Mouse (Mus musculus) skeletal muscle tissue, postnatal 0 days (tissue): ENCODE data around the gene Gm5741. TPM values are rescaled to one million over a fixed set of nuclear protein-coding genes. Genes with fewer than 3 reads are reported as not detected.

ENCODE experiments used
- microRNA-seq, 2 experiments: library from miRNA; unstranded; fragments of <30 nt; microRNA quantifications; one replicate each; pipeline ENCODE4; 2016
- polyA plus RNA-seq: library from polyadenylated mRNA; unstranded; fragments of >200 nt; fragmentation: Nextera tagmentation; extraction: Ambion mirVana; gene quantifications from 2 replicates; pipeline ENCODE4 v1.2.1, GENCODE M21; 2015

Gene Gm5741
- not detected in 2 replicates for polyA plus RNA-seq

DNA sequence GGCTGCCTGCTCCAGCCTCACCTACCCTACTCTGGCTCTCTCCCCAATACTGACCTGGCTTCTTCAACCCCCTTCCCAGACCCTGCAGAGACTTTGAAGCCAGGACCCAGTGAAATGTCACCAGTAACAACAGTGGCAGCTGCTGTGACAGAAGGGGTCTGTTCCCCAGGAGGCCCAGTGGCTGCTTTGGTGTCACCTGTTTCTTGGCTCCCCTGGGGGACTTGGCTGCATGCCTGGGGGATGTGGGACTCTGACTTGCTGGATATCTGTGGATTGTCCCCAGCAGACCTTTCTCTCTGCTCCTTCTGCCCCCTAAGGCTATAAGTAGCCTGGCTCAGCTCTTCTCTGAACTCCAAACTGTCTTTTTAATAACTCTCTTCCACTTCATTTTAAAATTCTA lies at the start of gene Gm5741:
Gm5741 (minus strand) TSS at position 1 of the 400 bp plus-strand sequence.

GRCm38 (mm10) chr8:85083108-85083813 lies 15.5 kb upstream of the Gm5741 start, which contains the start of gene Man2b1:
Gene Man2b1 (plus strand): TSS chr8:85083270.

DNA sequence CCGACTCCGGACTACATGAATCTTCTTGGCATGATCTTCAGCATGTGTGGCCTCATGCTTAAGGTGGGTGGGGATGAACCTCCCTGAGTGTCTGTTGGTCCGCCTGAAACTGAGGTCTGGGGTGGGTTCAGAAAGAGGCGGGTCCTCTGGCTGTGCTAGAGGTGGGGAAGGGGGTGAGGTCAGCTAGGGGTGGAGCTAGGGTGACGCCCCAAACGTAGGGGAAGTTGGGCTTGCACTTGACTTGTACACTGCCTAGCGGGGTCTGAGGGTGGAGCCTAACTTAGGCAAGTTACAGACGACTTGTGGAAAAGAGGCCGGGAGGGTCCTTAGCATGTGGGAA lies 13.4 kb upstream of the Gm5741 start, which contains the start of gene Wdr83:
Wdr83 (minus strand) TSS at position 91 of the 340 bp plus-strand sequence.

GRCm38 (mm10) chr8:85080532-85081215 lies 12.9 kb upstream of the Gm5741 start, which contains the start of gene Wdr83os:
Gene Wdr83os (plus strand): TSS chr8:85080740.

DNA sequence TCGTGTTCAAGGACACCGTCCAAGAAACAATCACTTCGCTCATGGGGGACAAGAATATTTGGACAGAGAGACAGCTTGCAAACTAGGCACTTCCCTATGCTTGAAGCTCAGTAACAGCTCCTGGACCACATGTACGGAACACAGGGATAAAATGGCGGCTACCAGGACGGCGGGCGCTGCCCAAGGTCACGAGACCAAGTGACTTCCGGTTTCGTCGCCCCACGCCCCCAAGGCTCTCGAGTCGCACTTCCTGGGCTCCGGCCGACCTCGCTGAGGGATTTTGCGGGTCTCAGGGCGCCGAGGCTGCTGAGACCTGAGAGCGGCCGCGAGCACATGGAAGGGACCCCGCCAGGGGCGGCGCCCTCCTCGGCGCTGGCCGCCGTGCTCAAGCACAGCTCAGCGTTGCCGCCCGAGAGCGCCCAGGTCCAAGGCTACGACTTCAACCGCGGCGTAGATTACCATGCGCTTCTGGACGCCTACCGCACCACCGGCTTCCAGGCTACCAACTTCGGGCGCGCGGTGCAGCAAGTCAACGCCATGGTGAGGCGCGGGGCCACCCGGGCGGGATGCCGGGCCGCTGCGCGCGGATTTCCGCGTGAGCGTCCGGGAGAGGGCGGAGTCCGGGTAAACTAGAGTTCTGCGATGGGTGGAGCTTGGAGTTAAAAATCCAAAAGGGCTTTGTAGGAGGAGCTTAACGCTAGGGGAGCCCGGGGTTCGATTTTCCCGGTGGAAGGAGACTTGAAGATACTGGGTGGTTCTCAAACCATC lies 3.9 kb upstream of the Gm5741 start, which contains the start of gene Dhps:
Dhps (plus strand) TSS at position 244 of the 768 bp plus-strand sequence.

DNA sequence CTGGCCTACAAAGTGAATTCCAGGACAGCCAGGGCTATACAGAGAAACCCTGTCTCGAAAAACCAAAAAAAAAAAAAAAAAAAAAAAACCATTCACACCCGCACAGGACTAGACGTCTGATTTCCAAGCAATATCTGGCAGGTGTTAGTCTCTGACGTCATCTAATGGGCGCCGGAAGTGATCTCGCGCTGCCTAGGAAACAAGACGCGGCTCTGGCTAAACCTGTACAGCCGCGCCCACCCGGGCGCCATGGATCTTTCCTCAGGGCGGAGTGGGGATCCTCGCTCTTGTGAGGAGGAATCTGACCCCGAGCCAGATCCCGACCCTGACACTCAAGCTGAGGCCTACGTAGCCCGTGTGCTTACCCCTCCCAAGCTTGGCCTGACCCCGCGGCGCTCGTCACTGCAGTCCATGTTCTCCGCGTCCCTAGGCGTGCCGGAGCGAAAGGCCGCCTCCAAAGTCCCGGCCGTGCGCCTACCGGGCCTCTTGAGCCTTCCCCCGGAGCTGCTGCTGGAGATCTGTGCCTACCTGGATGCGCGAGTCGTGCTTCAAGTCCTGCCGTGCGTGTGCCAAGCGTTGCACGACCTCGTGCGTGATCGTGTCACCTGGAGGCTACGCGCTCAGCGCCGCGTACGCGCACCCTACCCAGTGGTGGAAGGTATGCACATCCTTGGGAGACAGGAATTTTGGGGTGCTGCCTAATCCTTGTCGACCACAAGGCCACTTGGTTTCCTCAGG lies 7.7 kb downstream of the Gm5741 start, which contains the start of gene Fbxw9:
Fbxw9 (plus strand) TSS at position 177 of the 738 bp plus-strand sequence.

GRCm38 (mm10) chr8:85036718-85037365 lies 30.9 kb downstream of the Gm5741 start, which contains the start of gene Tnpo2:
Gene Tnpo2 (plus strand): TSS chr8:85036915.

DNA sequence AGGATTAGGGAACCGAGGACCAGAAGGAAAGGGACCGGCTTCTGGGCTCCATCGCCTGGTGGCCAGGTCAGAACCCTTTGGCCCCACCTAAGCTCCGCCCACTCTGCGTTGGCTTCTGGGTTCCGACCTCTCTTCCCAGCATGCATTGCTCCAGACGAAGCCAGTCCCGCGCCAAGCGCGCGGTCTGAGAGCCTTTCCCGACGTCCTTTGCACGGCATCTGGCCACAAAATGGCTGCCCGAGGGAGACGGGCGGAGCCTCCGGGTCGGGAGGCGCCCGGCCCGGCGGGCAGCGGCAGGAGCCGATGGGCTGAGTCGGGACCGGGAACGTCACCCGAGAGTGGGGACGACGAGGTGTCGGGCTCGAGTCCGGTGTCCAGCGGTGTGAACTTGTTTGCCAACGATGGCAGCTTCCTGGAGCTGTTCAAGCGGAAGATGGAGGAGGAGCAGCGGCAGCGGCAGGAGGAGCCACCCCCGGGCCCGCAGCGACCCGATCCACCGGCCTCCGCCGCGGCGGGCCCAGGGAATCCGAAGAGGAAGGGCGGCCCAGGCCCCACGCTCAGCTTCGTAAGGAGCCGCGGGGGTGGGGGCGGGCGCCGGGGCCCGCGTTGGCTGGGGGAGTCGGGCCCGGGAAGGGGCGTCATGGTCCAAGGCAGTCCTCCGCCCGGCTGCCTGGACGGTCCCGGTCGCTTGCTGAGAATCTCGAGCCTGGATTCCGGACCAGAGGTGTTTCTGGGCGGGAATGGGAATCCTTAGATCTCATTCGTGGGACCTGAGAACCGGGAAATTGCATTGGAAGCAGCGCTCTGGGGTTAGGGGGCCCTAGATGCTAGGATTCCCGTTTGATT lies 40.9 kb downstream of the Gm5741 start, which contains the start of gene Trir:
Trir (plus strand) TSS at position 154 of the 846 bp plus-strand sequence.

DNA sequence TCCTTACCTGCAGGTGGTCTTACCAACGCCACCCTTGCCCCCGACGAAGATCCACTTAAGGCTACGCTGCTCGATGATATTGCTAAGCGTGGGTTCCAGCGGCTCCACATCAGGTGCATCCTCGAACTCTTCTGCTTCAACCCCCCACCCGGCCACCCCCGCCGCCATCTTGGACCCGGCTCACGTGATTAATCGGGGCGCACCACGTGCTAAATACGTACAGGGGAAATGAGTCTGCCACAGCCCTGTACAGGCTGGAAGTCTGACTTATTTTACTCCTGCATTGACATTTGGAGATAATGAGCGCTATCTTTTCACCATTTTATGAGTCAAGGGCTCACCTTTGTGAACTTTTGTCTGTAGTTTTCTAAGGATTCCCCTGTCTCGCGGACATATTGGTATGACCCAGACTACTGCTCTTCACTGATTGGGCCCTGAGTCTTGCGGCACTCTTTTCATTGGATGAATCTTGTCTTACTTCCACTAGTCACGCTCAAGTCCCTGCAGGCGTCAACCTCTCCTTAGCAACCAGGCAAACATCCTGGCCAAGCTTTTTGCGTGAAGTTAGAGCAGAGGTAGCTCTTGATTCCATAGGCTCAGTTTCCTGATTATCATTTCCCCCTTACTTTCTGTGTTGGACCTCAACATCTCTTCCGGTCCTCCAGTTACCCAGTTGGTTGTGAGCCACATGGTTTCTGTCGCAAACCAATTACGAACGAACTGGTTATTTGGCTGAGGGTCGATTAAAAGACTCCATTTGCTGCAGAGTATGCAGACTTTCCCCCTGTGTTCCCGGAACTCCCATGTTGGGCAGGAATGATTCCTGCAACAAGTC lies 42.5 kb downstream of the Gm5741 start, which contains the start of gene Asna1:
Asna1 (minus strand) TSS at position 184 of the 835 bp plus-strand sequence.

Small RNA genes lying within 50 kb of the gene (microRNA-seq; reads per million reads assigned to microRNA genes)
- 0 to 0.21 reads per million in 2 experiments for gene Gm23388
- 0.85 to 2.0 reads per million in 2 experiments for gene Mir7070

Other genes with a start within 250 kb of the Gm5741 start
- gene Dand5, start 245.2 kb downstream of the Gm5741 start, polyA plus RNA-seq: 8.7 and 8.9 TPM in 2 replicates
- 66.7 and 71.6 TPM in 2 replicates for gene Gadd45gip1, start 236.5 kb downstream of the Gm5741 start, polyA plus RNA-seq
- gene Rad23a, start 227.3 kb downstream of the Gm5741 start, polyA plus RNA-seq: 156 and 158 TPM in 2 replicates
- 182 and 260 TPM in 2 replicates for gene Calr, start 221.0 kb downstream of the Gm5741 start, polyA plus RNA-seq
- 37.7 and 40.9 TPM in 2 replicates for gene Farsa, start 211.0 kb downstream of the Gm5741 start, polyA plus RNA-seq
- 11.9 and 16.7 TPM in 2 replicates for gene Syce2, start 195.9 kb downstream of the Gm5741 start, polyA plus RNA-seq
- gene Gcdh, start 174.1 kb downstream of the Gm5741 start, polyA plus RNA-seq: 25.0 and 25.2 TPM in 2 replicates
- gene Klf1, start 166.1 kb downstream of the Gm5741 start, polyA plus RNA-seq: 0.33 and 0.42 TPM in 2 replicates
- gene Dnase2a, start 159.4 kb downstream of the Gm5741 start, polyA plus RNA-seq: 6.7 and 7.6 TPM in 2 replicates
- gene Mast1, start 130.6 kb downstream of the Gm5741 start, polyA plus RNA-seq: not detected in 2 replicates
- gene Rtbdn, start 121.0 kb downstream of the Gm5741 start, polyA plus RNA-seq: not detected in 2 replicates
- not detected in 2 replicates for gene Gm49661, start 98.5 kb downstream of the Gm5741 start, polyA plus RNA-seq
- gene Prdx2, start 98.4 kb downstream of the Gm5741 start, polyA plus RNA-seq: 348 and 353 TPM in 2 replicates
- 41.5 and 48.0 TPM in 2 replicates for gene Rnaseh2a, start 98.2 kb downstream of the Gm5741 start, polyA plus RNA-seq
- 11.2 and 16.5 TPM in 2 replicates for gene Junb, start 89.3 kb downstream of the Gm5741 start, polyA plus RNA-seq
- 7.2 and 8.0 TPM in 2 replicates for gene Hook2, start 77.4 kb downstream of the Gm5741 start, polyA plus RNA-seq
- not detected in 2 replicates for gene Best2, start 53.5 kb downstream of the Gm5741 start, polyA plus RNA-seq
- 57.5 and 68.3 TPM in 2 replicates for gene Asna1, start 42.7 kb downstream of the Gm5741 start, polyA plus RNA-seq
- 61.3 and 74.2 TPM in 2 replicates for gene Trir, start 41.2 kb downstream of the Gm5741 start, polyA plus RNA-seq
- 11.4 and 12.6 TPM in 2 replicates for gene Tnpo2, start 31.1 kb downstream of the Gm5741 start, polyA plus RNA-seq
- gene Fbxw9, start 7.9 kb downstream of the Gm5741 start, polyA plus RNA-seq: 9.5 and 11.5 TPM in 2 replicates
- 24.6 and 32.1 TPM in 2 replicates for gene Dhps, start 3.8 kb upstream of the Gm5741 start, polyA plus RNA-seq
- gene Wdr83os, start 12.8 kb upstream of the Gm5741 start, polyA plus RNA-seq: 66.9 and 70.6 TPM in 2 replicates
- gene Wdr83, start 13.3 kb upstream of the Gm5741 start, polyA plus RNA-seq: 24.8 and 28.0 TPM in 2 replicates
- gene Man2b1, start 15.3 kb upstream of the Gm5741 start, polyA plus RNA-seq: 16.2 and 20.6 TPM in 2 replicates
- 0.56 and 0.58 TPM in 2 replicates for gene Zfp791, start 55.1 kb upstream of the Gm5741 start, polyA plus RNA-seq
- not detected in 2 replicates for gene Cks1brt, start 83.9 kb upstream of the Gm5741 start, polyA plus RNA-seq
- not detected in 2 replicates for gene Olfr371, start 158.0 kb upstream of the Gm5741 start, polyA plus RNA-seq
- gene Orc6, start 231.7 kb upstream of the Gm5741 start, polyA plus RNA-seq: 30.1 and 31.3 TPM in 2 replicates
- gene Vps35, start 231.8 kb upstream of the Gm5741 start, polyA plus RNA-seq: 73.6 and 78.5 TPM in 2 replicates